In the genomic region with DNA sequence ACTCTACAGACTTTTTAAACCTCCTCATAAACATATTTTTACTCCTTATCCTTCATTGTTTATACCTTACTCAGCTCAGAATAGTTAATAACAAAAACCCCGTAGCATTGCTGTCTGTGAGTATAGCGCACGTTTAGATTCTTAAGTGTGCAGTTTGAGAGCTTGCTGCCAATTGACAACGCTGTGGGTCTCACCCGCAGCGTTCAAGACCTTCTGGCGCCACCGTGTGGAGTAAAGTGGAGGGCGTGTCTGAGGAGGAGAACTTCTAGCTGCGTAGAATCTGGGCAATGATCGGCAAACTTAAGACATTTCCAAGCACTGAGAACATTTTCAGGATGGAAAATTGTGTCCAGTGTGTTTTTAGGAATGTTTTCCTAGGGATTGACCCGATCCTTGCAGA, we compare ENCODE assay signal across 8 mouse cellular contexts.
DNase-seq lines count a peak whose midpoint lies in the region; ATAC-seq and TF ChIP-seq lines count a peak whose summit lies in the region.

No protein-coding gene starts in this region.

- H3K4me2 ChIP-seq in forebrain, embryonic 16.5 days (ENCODE audit: low read length), result no peak overlapping the region
- no peak overlapping the region for H3K4me2 ChIP-seq in hindbrain, postnatal 0 days (ENCODE audit: low read depth, low read length)

- peak; percentile 69; the same call in 1 of the 2 replicates for ATAC-seq in cerebellum, adult (ENCODE audit: insufficient number of reproducible peaks, low FRiP score, low TSS enrichment)
- ATAC-seq in forebrain, embryonic 16.5 days, result peak; percentile 92
- peak; percentile 85 for ATAC-seq in hindbrain, postnatal 0 days

- H3K9ac ChIP-seq in forebrain, embryonic 16.5 days (replicated peaks; ENCODE audit: low read depth, low read length), result no peak overlapping the region
- no peak overlapping the region for H3K9ac ChIP-seq in hindbrain, postnatal 0 days (replicated peaks; ENCODE audit: low read length)

- H3K27ac ChIP-seq in forebrain, embryonic 16.5 days (ENCODE audit: low read length), result no peak overlapping the region
- H3K27ac ChIP-seq in hindbrain, postnatal 0 days, result no peak overlapping the region
- no peak overlapping the region for H3K27ac ChIP-seq in midbrain, embryonic 10.5 days (replicated peaks)

- 0 out of 2 replicates have a peak, but pooled peaks cover 7% of the 10 kb centered on the region for H3K4me1 ChIP-seq in forebrain, embryonic 16.5 days (replicated peaks; ENCODE audit: control insufficient read depth, insufficient read depth, low read length)
- no peaks in the 10 kb centered on the region for H3K4me1 ChIP-seq in hindbrain, postnatal 0 days (ENCODE audit: insufficient read depth, low read length)
- no peaks in the 10 kb centered on the region for H3K4me1 ChIP-seq in midbrain, embryonic 10.5 days

- H3K36me3 ChIP-seq in forebrain, embryonic 16.5 days (ENCODE audit: control insufficient read depth, insufficient read depth), result no peaks in the 10 kb centered on the region
- no peaks in the 10 kb centered on the region for H3K36me3 ChIP-seq in hindbrain, postnatal 0 days (ENCODE audit: insufficient read depth, low read length)
- no peaks in the 10 kb centered on the region for H3K36me3 ChIP-seq in midbrain, embryonic 10.5 days

- peak; percentile 91 for TF ChIP-seq CTCF in hindbrain, postnatal 0 days (IDR thresholded peaks at IDR 0.05; ENCODE audit: low read depth)

- peak; percentile 51 for DNase-seq in Muller cell, postnatal 12 days (ENCODE audit: inconsistent ontology term)
- DNase-seq in hindbrain, postnatal 0 days (ENCODE audit: low spot score), result peak; percentile 91
- DNase-seq in left cerebral cortex, adult 18-20 months (ENCODE audit: low spot score in 2 of 2), result peak; percentile 85 to 93
- DNase-seq in midbrain, embryonic 10.5 days (ENCODE audit: low spot score), result peak; percentile 76
- peak; percentile 65 for DNase-seq in right cerebral cortex, postnatal 36 days (ENCODE audit: low spot score in 2 of 2)
- peak; percentile 78 to 82 for DNase-seq in urinary bladder, postnatal 36 days (ENCODE audit: low spot score in 2 of 2)

- H3K4me3 ChIP-seq in forebrain, embryonic 16.5 days (replicated peaks; ENCODE audit: low read length), result no peak overlapping the region
- H3K4me3 ChIP-seq in hindbrain, postnatal 0 days (ENCODE audit: low read length), result no peak overlapping the region
- no peak overlapping the region for H3K4me3 ChIP-seq in midbrain, embryonic 10.5 days

- H3K27me3 ChIP-seq in forebrain, embryonic 16.5 days (replicated peaks; ENCODE audit: control insufficient read depth, insufficient read depth, low read length), result no peaks in the 10 kb centered on the region
- H3K27me3 ChIP-seq in hindbrain, postnatal 0 days (ENCODE audit: insufficient read depth, low read length), result no peaks in the 10 kb centered on the region
- H3K27me3 ChIP-seq in midbrain, embryonic 10.5 days (ENCODE audit: low read depth, poor library complexity, severe bottlenecking), result no peaks in the 10 kb centered on the region

- H3K9me3 ChIP-seq in forebrain, embryonic 16.5 days (ENCODE audit: control insufficient read depth, low read length), result no peaks in the 10 kb centered on the region
- H3K9me3 ChIP-seq in hindbrain, postnatal 0 days (ENCODE audit: low read length), result no peaks in the 10 kb centered on the region
- H3K9me3 ChIP-seq in midbrain, embryonic 10.5 days (replicated peaks), result no peaks in the 10 kb centered on the region

- WGBS in forebrain, embryonic 16.5 days, result 11% methylated on average over 12 of the region's 12 CpGs
- 7% methylated on average over 12 of the region's 12 CpGs for WGBS in hindbrain, postnatal 0 days
- 19% methylated on average over 12 of the region's 12 CpGs for WGBS in midbrain, embryonic 10.5 days
